In the genomic region with DNA sequence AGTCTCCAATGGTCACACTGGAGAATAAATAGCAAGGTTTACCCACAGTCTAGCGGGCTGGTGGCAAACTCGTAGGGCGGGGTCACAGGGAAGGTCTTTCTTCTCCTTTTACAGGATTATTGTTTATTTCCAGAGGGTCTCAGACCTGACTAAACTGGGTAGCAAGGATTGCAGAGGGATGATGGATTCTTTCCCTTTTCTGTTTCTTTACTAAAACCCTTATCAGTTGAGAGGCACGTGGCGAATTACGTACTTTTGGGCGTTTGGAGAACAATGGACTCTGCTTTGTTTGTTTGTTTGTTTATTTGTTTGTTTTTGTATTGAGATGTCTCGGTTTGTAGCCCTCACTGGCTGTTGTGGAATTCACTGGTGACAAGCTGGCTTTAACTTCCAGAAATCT, we compare ENCODE assay signal across 8 mouse cellular contexts. TPM values are rescaled to one million over a fixed set of nuclear protein-coding genes. Genes with fewer than 3 reads are reported as not detected.
A peak's percentile ranks its signal among the peaks of the same experiment; 100 is the strongest.
DNase-seq lines count a peak whose midpoint lies in the region; ATAC-seq and TF ChIP-seq lines count a peak whose summit lies in the region.

No protein-coding gene starts in this region.

- no peak for TF ChIP-seq EP300 in stomach, postnatal 0 days (optimal IDR thresholded peaks at IDR 0.05)

- H3K9ac ChIP-seq in neural tube, embryonic 11.5 days (ENCODE audit: low read length), result peak overlapping the region; percentile 28; the same call in 1 of the 2 replicates
- H3K9ac ChIP-seq in limb, embryonic 15.5 days, result peak overlapping the region; percentile 8; the same call in 1 of the 2 replicates
- H3K9ac ChIP-seq in stomach, postnatal 0 days (ENCODE audit: low read length), result peak overlapping the region; percentile 38; the same call in 1 of the 2 replicates

- WGBS in neural tube, embryonic 11.5 days, result 10% methylated on average over 8 of the region's 8 CpGs
- WGBS in limb, embryonic 15.5 days, result 4% methylated on average over 8 of the region's 8 CpGs
- WGBS in stomach, postnatal 0 days, result 5% methylated on average over 8 of the region's 8 CpGs

- DNase-seq in adrenal gland, adult 2 months, result peak; percentile 10
- no peak for DNase-seq in adrenal gland, postnatal 4 days (ENCODE audit: low spot score in 2 of 2)
- DNase-seq in neural tube, embryonic 11.5 days (ENCODE audit: low spot score), result no peak
- no peak for DNase-seq in neural tube, embryonic 10.5 days (ENCODE audit: extremely low spot score, low spot score)
- no peak for DNase-seq in stomach, postnatal 0 days (ENCODE audit: low spot score)
- DNase-seq in layer of hippocampus, postnatal 14 days (ENCODE audit: low spot score in 2 of 2), result no peak
- DNase-seq in kidney, adult 18-20 months, result no peak

- no peaks in the 10 kb centered on the region for H3K27me3 ChIP-seq in neural tube, embryonic 11.5 days (ENCODE audit: control insufficient read depth, insufficient read depth, low read length)
- peaks cover 5% of the 10 kb centered on the region; the same call in 1 of the 2 replicates for H3K27me3 ChIP-seq in limb, embryonic 15.5 days
- no peaks in the 10 kb centered on the region for H3K27me3 ChIP-seq in stomach, postnatal 0 days (ENCODE audit: control insufficient read depth, insufficient read depth, low read length)

- H3K36me3 ChIP-seq in neural tube, embryonic 11.5 days (ENCODE audit: control insufficient read depth, insufficient read depth, low read length), result no peaks in the 10 kb centered on the region
- no peaks in the 10 kb centered on the region for H3K36me3 ChIP-seq in limb, embryonic 15.5 days
- H3K36me3 ChIP-seq in stomach, postnatal 0 days (ENCODE audit: control insufficient read depth, insufficient read depth, low read length), result no peaks in the 10 kb centered on the region

- peak; percentile 13; the same call in 1 of the 2 replicates for ATAC-seq in neural tube, embryonic 11.5 days (ENCODE audit: insufficient read depth, low FRiP score, low TSS enrichment)
- ATAC-seq in limb, embryonic 15.5 days (ENCODE audit: insufficient number of reproducible peaks, low FRiP score, low TSS enrichment, low read depth), result 0 out of 2 replicates have a peak, but pooled peaks have one; percentile 20
- no peak for ATAC-seq in stomach, postnatal 0 days (ENCODE audit: low FRiP score, low TSS enrichment)

- H3K4me1 ChIP-seq in neural tube, embryonic 11.5 days (ENCODE audit: control insufficient read depth, insufficient read depth, low read length), result no peaks in the 10 kb centered on the region
- H3K4me1 ChIP-seq in limb, embryonic 15.5 days, result 0 out of 2 replicates have a peak, but pooled peaks cover 3% of the 10 kb centered on the region
- H3K4me1 ChIP-seq in stomach, postnatal 0 days (replicated peaks; ENCODE audit: control insufficient read depth, insufficient read depth), result 0 out of 2 replicates have a peak, but pooled peaks cover 2% of the 10 kb centered on the region

- H3K4me3 ChIP-seq in neural tube, embryonic 11.5 days (ENCODE audit: low read depth, low read length), result peak overlapping the region; percentile 45
- peak overlapping the region; percentile 44 for H3K4me3 ChIP-seq in limb, embryonic 15.5 days
- peak overlapping the region; percentile 48 for H3K4me3 ChIP-seq in stomach, postnatal 0 days (ENCODE audit: low read depth, low read length)

- no peak for TF ChIP-seq CTCF in stomach, postnatal 0 days (IDR thresholded peaks at IDR 0.05; ENCODE audit: low read depth)

- no peaks in the 10 kb centered on the region for H3K9me3 ChIP-seq in neural tube, embryonic 11.5 days (ENCODE audit: control insufficient read depth, low read length)
- H3K9me3 ChIP-seq in limb, embryonic 15.5 days, result no peaks in the 10 kb centered on the region
- no peaks in the 10 kb centered on the region for H3K9me3 ChIP-seq in stomach, postnatal 0 days (ENCODE audit: control insufficient read depth, low read length)

- H3K27ac ChIP-seq in neural tube, embryonic 11.5 days (ENCODE audit: low read depth, low read length), result no peak overlapping the region
- no peak overlapping the region for H3K27ac ChIP-seq in limb, embryonic 15.5 days
- no peak overlapping the region for H3K27ac ChIP-seq in stomach, postnatal 0 days (replicated peaks)

- peak overlapping the region; percentile 60 for H3K4me2 ChIP-seq in neural tube, embryonic 11.5 days (ENCODE audit: low read depth)
- H3K4me2 ChIP-seq in limb, embryonic 15.5 days, result peak overlapping the region; percentile 50
- peak overlapping the region; percentile 66 for H3K4me2 ChIP-seq in stomach, postnatal 0 days (replicated peaks; ENCODE audit: low read depth)

RNA-seq across cellular contexts. Expression of a gene that starts 13.5 kb away (rescaled TPM):
- not detected for total RNA-seq in adrenal gland, adult 2 months (2021)
- polyA plus RNA-seq in adrenal gland, adult 2 months (2012; rRNA removed), result not detected in 2 replicates
- total RNA-seq in adrenal gland, postnatal 4 days (2021), result not detected
- not detected in 2 replicates for polyA plus RNA-seq in neural tube, embryonic 11.5 days (2014; fragmentation: Nextera tagmentation; extraction: Ambion mirVana)
- polyA plus RNA-seq in limb, embryonic 15.5 days (2015; fragmentation: Nextera tagmentation; extraction: Ambion mirVana), result not detected in 2 replicates
- 0.06 TPM in 1 of 2 replicates, not detected in the other for polyA plus RNA-seq in stomach, postnatal 0 days (2015; fragmentation: Nextera tagmentation; extraction: Ambion mirVana)
- total RNA-seq in layer of hippocampus, postnatal 14 days (2021), result not detected

RNA-seq across cellular contexts. Expression of a gene that starts 32.8 kb away (rescaled TPM):
- not detected for total RNA-seq in adrenal gland, adult 2 months (2021)
- polyA plus RNA-seq in adrenal gland, adult 2 months (2012; rRNA removed), result not detected in 2 replicates
- total RNA-seq in adrenal gland, postnatal 4 days (2021), result under 1 TPM in 1 of 2 experiments, not detected in 1; 0.81 TPM
- polyA plus RNA-seq in neural tube, embryonic 11.5 days (2014; fragmentation: Nextera tagmentation; extraction: Ambion mirVana), result 0.30 TPM in 1 of 2 replicates, not detected in the other
- 0.23 TPM in 1 of 2 replicates, not detected in the other for polyA plus RNA-seq in limb, embryonic 15.5 days (2015; fragmentation: Nextera tagmentation; extraction: Ambion mirVana)
- 0.07 TPM in 1 of 2 replicates, not detected in the other for polyA plus RNA-seq in stomach, postnatal 0 days (2015; fragmentation: Nextera tagmentation; extraction: Ambion mirVana)
- total RNA-seq in layer of hippocampus, postnatal 14 days (2021), result not detected
